Comparison of ENCODE assay signal across 10 mouse cellular contexts in genomic region chr10:120938904-120939208, GRCm38 (mm10). TPM values are rescaled to one million over a fixed set of nuclear protein-coding genes. Genes with fewer than 3 reads are reported as not detected.
DNase-seq lines count a peak whose midpoint lies in the region; ATAC-seq and TF ChIP-seq lines count a peak whose summit lies in the region.
"Had no signal": no experiment of that assay in that cellular context is flagged by ENCODE, and none has a peak within 500 bp of the region (broad histone marks: within the 10 kb centered on the region; RNA-seq: fewer than 3 reads in every experiment).

No protein-coding gene starts in this region.

- DNase-seq in MEL (ENCODE audit: low read depth, low spot score): peak; percentile 37
- DNase-seq in ovary, postnatal 14 days (ENCODE audit: low spot score): no peak
- no peak for DNase-seq in kidney, adult 9 months

- H3K27me3 ChIP-seq in MEL (ENCODE audit: control insufficient read depth in 1 of 2, insufficient read depth in 2 of 2, low read length in 2 of 2): no peaks in the 10 kb centered on the region
- H3K27me3 ChIP-seq: CH12.LX, Patski had no signal

- H3K9ac ChIP-seq in MEL (ENCODE audit: control insufficient read depth, low read depth, low read length, poor library complexity, severe bottlenecking): no peak overlapping the region

- peak; percentile 52 for ATAC-seq in megakaryocyte progenitor cell, adult 5-6 weeks (replicated peaks; ENCODE audit: poor library complexity)
- peak; percentile 53 for ATAC-seq in megakaryocyte-erythroid progenitor cell, adult 5-6 weeks (replicated peaks; ENCODE audit: low FRiP score, low TSS enrichment, poor library complexity, severe bottlenecking)
- no peak for ATAC-seq in erythroblast, adult 5-6 weeks (replicated peaks; ENCODE audit: low FRiP score, poor library complexity, severe bottlenecking)
- ATAC-seq: activated CD4-positive, CD25-positive, alpha-beta regulatory T cell, adult 4 months; Patski had no signal

- H3K36me3 ChIP-seq in MEL (ENCODE audit: control insufficient read depth in 1 of 2, insufficient read depth in 2 of 2, low read length in 2 of 2): peaks cover 14 to 21% of the 10 kb centered on the region in 2 experiments

- no peak for TF ChIP-seq CTCF in MEL (IDR thresholded peaks at IDR 0.05 in 2 of 3, conservative IDR thresholded peaks at IDR 0.05 in 1 of 3; ENCODE audit: control insufficient read depth in 1 of 3, insufficient read depth in 1 of 3, low read depth in 2 of 3, low read length in 3 of 3, poor library complexity in 1 of 3, severe bottlenecking in 1 of 3)

- no peak for TF ChIP-seq RAD21 in MEL (IDR thresholded peaks at IDR 0.05; ENCODE audit: low read depth, low read length)

- H3K4me3 ChIP-seq in MEL (ENCODE audit: control insufficient read depth in 1 of 2, insufficient read depth in 1 of 2, low read depth in 2 of 2, low read length in 2 of 2): no peak overlapping the region

- H3K27ac ChIP-seq in MEL (ENCODE audit: control insufficient read depth, low read depth, low read length): no peak overlapping the region

- peaks cover 12% of the 10 kb centered on the region for H3K79me2 ChIP-seq in MEL (ENCODE audit: control insufficient read depth, insufficient read depth, low read length, poor library complexity)

- H3K4me1 ChIP-seq in MEL (ENCODE audit: control insufficient read depth in 1 of 2, insufficient read depth in 2 of 2, low read length in 2 of 2): peaks cover 8 to 22% of the 10 kb centered on the region in 2 experiments

- no peak for TF ChIP-seq POLR2A in MEL (IDR thresholded peaks at IDR 0.05; ENCODE audit: control insufficient read depth in 1 of 2, insufficient read depth in 1 of 2, low read depth in 1 of 2, low read length in 2 of 2, poor library complexity in 1 of 2)

- no peaks in the 10 kb centered on the region for H3K9me3 ChIP-seq in MEL (replicated peaks; ENCODE audit: insufficient read depth, low read length)
- H3K9me3 ChIP-seq: G1E had no signal

- peak; percentile 22 to 58; a peak in 1 of 4 replicates for TF ChIP-seq EP300 in MEL (IDR thresholded peaks at IDR 0.05; ENCODE audit: low read depth in 1 of 2, low read length in 2 of 2)

TF ChIP-seq in MEL, 35 proteins besides CTCF, POLR2A, EP300 and RAD21:
- TF ChIP-seq BHLHE40 (IDR thresholded peaks at IDR 0.05; ENCODE audit: borderline replicate concordance, low read depth, low read length): no peak
- TF ChIP-seq UBTF (IDR thresholded peaks at IDR 0.05; ENCODE audit: borderline replicate concordance, insufficient read depth, low read depth, low read length): no peak
- no peak for TF ChIP-seq USF2 (IDR thresholded peaks at IDR 0.05; ENCODE audit: borderline replicate concordance in 1 of 2, insufficient read depth in 1 of 2, low read depth in 1 of 2, low read length in 2 of 2)
- no peak for TF ChIP-seq NELFE (IDR thresholded peaks at IDR 0.05; ENCODE audit: low read depth, low read length)
- no peak for TF ChIP-seq JUND (IDR thresholded peaks at IDR 0.05; ENCODE audit: low read depth, low read length)
- 0 out of 2 replicates have a peak, but pooled peaks have one; percentile 31 for TF ChIP-seq GATA1 (IDR thresholded peaks at IDR 0.05; ENCODE audit: low read depth, low read length)
- peak; percentile 24; the same call in 1 of the 2 replicates for TF ChIP-seq SIN3A (IDR thresholded peaks at IDR 0.05; ENCODE audit: low read length)
- peak; percentile 75 for TF ChIP-seq ZNF384 (IDR thresholded peaks at IDR 0.05; ENCODE audit: low read depth, low read length)
- TF ChIP-seq CHD1 (IDR thresholded peaks at IDR 0.05; ENCODE audit: low read depth, low read length): no peak
- TF ChIP-seq TCF12 (IDR thresholded peaks at IDR 0.05; ENCODE audit: low read depth, low read length): no peak

RNA-seq across cellular contexts. Expression of gene Msrb3, which starts 40.0 kb away (rescaled TPM):
- total RNA-seq in MEL (2012; rRNA removed): 0.13 and 0.15 TPM in 2 replicates
- under 1 TPM in 1 of 2 experiments, not detected in 1; 0.15 TPM for polyA plus RNA-seq in MEL (2012; ENCODE audit: insufficient read depth in 1 of 2, insufficient read length in 2 of 2, low read depth in 1 of 2, low replicate concordance in 2 of 2, missing spikeins in 1 of 2)
- total RNA-seq in megakaryocyte progenitor cell, adult 5-6 weeks (2015): 0.51 and 1.0 TPM in 2 replicates
- 1.0 and 1.3 TPM in 2 replicates for total RNA-seq in megakaryocyte progenitor cell, adult 5-6 weeks (2017)
- total RNA-seq in megakaryocyte-erythroid progenitor cell, adult 5-6 weeks (2014; fragmentation: Nextera tagmentation): 0.37 TPM in 1 of 2 replicates, not detected in the other
- total RNA-seq in megakaryocyte-erythroid progenitor cell, adult 5-6 weeks (2017): 0.88 TPM in 1 of 2 replicates, not detected in the other
- total RNA-seq in erythroblast, adult 5-6 weeks (2015; ENCODE audit: low replicate concordance): not detected in 2 replicates
- 0.09 and 1.3 TPM in 2 replicates for total RNA-seq in erythroblast, adult 5-6 weeks (2017; ENCODE audit: low replicate concordance)
- total RNA-seq: CH12.LX had no signal
- polyA plus RNA-seq: G1E had no signal

RNA-seq across cellular contexts. Expression of gene Lemd3, which starts 40.3 kb away (rescaled TPM):
- total RNA-seq in MEL (2012; rRNA removed): 10.8 and 11.3 TPM in 2 replicates
- polyA plus RNA-seq in MEL (2012; ENCODE audit: insufficient read depth in 1 of 2, insufficient read length in 2 of 2, low read depth in 1 of 2, low replicate concordance in 2 of 2, missing spikeins in 1 of 2): 10 to 100 TPM in 1 of 2 experiments, not detected in 1; 11.5 TPM
- 10.7 and 13.5 TPM in 2 replicates for total RNA-seq in megakaryocyte progenitor cell, adult 5-6 weeks (2015)
- total RNA-seq in megakaryocyte progenitor cell, adult 5-6 weeks (2017): 12.9 and 13.7 TPM in 2 replicates
- total RNA-seq in megakaryocyte-erythroid progenitor cell, adult 5-6 weeks (2014; fragmentation: Nextera tagmentation): 10.0 and 11.3 TPM in 2 replicates
- 15.1 and 15.3 TPM in 2 replicates for total RNA-seq in megakaryocyte-erythroid progenitor cell, adult 5-6 weeks (2017)
- total RNA-seq in erythroblast, adult 5-6 weeks (2015; ENCODE audit: low replicate concordance): 5.4 and 5.6 TPM in 2 replicates
- total RNA-seq in erythroblast, adult 5-6 weeks (2017; ENCODE audit: low replicate concordance): 6.1 and 8.5 TPM in 2 replicates
